Mouse (Mus musculus) layer of hippocampus, adult 2 months (tissue): ENCODE results near the gene Slc10a6. TPM values are rescaled to one million over a fixed set of nuclear protein-coding genes. Genes with fewer than 3 reads are reported as not detected.

Experiments
- DNase-seq, 2 experiments: peaks; one replicate each; pipeline ENCODE4 v3.0.0; 2022; ENCODE audit warnings: low spot score in 2 of 2
- H3K27ac ChIP-seq: fragments of 200-600 bp; 2 replicates; pipeline ENCODE4 v1.8.1; 2022
- H3K4me3 ChIP-seq: fragments of 200-600 bp; 2 replicates; pipeline ENCODE4 v1.8.1; 2022; ENCODE audit warnings: mild to moderate bottlenecking
- CTCF ChIP-seq: fragments of 200-600 bp; conservative IDR thresholded peaks from 2 replicates; pipeline ENCODE4 v1.8.1; 2022; ENCODE audit warnings: antibody characterized with exemption, mild to moderate bottlenecking, moderate library complexity
- long read RNA-seq, 2 experiments: library from polyadenylated mRNA; stranded (forward); transcript quantifications; one replicate each; pipeline ENCODE4 v2.0.0; 2021; ENCODE audit warnings: borderline mapping rate in 2 of 2
- total RNA-seq, 2 experiments: library from RNA; stranded (reverse); gene quantifications; 2 replicates each; pipeline ENCODE4 v1.2.3; 2021

The Slc10a6 gene
- total RNA-seq, result under 1 TPM in 1 of 2 experiments, not detected in 1; 0.18 TPM
- long read RNA-seq, experiment 1, result 0 reads
- long read RNA-seq, experiment 2, partial matches to known transcripts, result 0 of 1 reads
- long read RNA-seq, experiment 2, other reads (novel, unspliced or antisense), result 1 of 1 reads

GRCm38 (mm10) chr5:103629111-103629764 is at the start of gene Slc10a6:
Gene Slc10a6, minus strand, starts transcription at chr5:103629403.
- no peak for TF ChIP-seq CTCF
- peak; percentile 49 to 73 for DNase-seq
- Histone ChIP-seq H3K27ac (no peak within 1 kb of the TSS), H3K4me3 (peak within 1 kb of the TSS; percentile 10; the same call in 1 of the 2 replicates)

GRCm38 (mm10) chr5:103678974-103679373 is 49.8 kb upstream of the Slc10a6 start:
- TF ChIP-seq CTCF, result no peak
- no peak for DNase-seq
- H3K27ac ChIP-seq, result no peak overlapping the region
- no peak overlapping the region for H3K4me3 ChIP-seq

- Histone ChIP-seq H3K27ac (no peak overlapping the region), H3K4me3 (no peak overlapping the region)
- DNase-seq, result no peak
- no peak for TF ChIP-seq CTCF
Measured at GRCm38 (mm10) chr5:103677894-103678293, 48.7 kb upstream of the Slc10a6 start.

GRCm38 (mm10) chr5:103676289-103676881 is 47.2 kb upstream of the Slc10a6 start:
- Histone ChIP-seq H3K27ac (no peak overlapping the region), H3K4me3 (no peak overlapping the region)
- no peak for TF ChIP-seq CTCF
- no peak for DNase-seq

- no peak for DNase-seq
- TF ChIP-seq CTCF, result no peak
- Histone ChIP-seq H3K27ac (no peak overlapping the region), H3K4me3 (no peak overlapping the region)
Measured at GRCm38 (mm10) chr5:103674482-103674881, 45.3 kb upstream of the Slc10a6 start.

GRCm38 (mm10) chr5:103673611-103674010 is 44.4 kb upstream of the Slc10a6 start:
- TF ChIP-seq CTCF, result no peak
- no peak for DNase-seq
- H3K27ac ChIP-seq, result no peak overlapping the region
- no peak overlapping the region for H3K4me3 ChIP-seq

DNA sequence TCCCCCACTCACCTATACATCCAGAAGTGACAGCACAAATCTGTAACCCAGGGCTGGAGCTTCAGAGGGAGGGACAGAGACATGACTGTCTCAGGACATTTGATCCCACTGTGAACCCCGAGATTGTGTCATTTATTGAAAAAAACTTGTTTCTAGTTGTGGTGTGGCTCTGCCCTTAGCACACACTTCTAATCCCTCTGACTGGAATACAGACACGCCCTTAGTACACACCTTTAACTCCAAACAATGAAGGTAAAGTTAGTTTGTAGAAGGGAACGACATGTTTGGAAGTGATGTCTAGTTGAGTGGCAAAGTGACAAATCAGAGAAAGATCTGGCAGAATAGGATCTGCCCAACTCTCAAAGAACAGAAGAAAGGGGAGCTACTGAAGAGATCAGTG is 42.7 kb upstream of the Slc10a6 start:
- no peak for DNase-seq
- Histone ChIP-seq H3K27ac (no peak overlapping the region), H3K4me3 (no peak overlapping the region)
- no peak for TF ChIP-seq CTCF

DNA sequence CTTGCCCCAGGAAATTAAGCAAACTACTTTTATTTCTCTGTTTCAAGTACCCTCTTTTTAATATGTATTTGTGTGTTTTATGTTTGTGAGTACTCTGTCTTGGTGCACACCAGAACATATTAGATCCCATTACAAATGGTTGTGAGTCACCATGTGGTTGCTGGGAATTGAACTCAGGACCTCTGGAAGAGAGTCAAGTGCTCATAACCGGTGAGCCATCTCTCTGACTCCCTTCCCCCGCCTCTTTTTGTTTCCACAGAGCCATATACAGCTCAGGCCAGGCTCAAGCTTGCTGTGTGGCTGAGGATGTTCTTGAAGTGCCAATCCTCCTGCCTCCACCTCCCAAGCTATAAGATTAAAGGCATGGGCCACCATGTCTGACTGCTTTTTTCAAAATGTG is 36.7 kb upstream of the Slc10a6 start:
- DNase-seq, result no peak
- TF ChIP-seq CTCF, result no peak
- Histone ChIP-seq H3K4me3 (no peak overlapping the region), H3K27ac (no peak overlapping the region)

DNA sequence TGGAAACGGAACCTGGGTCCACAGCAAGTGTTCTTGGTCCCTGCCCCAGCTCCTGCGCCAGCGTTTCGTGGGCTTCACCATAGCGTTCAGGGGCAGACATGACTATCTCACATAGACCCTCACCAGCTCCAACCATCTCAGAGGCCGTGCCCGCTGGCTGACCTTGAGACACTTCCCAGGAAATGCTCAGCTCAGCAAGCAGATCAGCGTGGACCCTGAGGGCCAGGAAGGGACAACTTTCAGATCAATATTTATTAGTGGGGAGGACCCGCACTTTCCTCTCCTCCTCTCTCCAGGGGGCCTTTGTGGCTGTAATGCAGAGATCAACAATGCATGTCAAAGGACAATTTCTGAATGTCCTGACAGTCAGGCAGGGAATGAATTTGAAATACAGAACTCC is 35.7 kb upstream of the Slc10a6 start:
- Histone ChIP-seq H3K27ac (no peak overlapping the region), H3K4me3 (no peak overlapping the region)
- no peak for DNase-seq
- no peak for TF ChIP-seq CTCF

- TF ChIP-seq CTCF, result peak; percentile 84
- DNase-seq, result peak; percentile 26 to 47
- no peak overlapping the region for H3K27ac ChIP-seq
- no peak overlapping the region for H3K4me3 ChIP-seq
Measured at GRCm38 (mm10) chr5:103659571-103659970, 30.4 kb upstream of the Slc10a6 start.

GRCm38 (mm10) chr5:103658921-103659320 is 29.7 kb upstream of the Slc10a6 start:
- TF ChIP-seq CTCF, result peak; percentile 57
- H3K27ac ChIP-seq, result no peak overlapping the region; the same call in 1 of the 2 replicates
- no peak overlapping the region for H3K4me3 ChIP-seq
- no peak for DNase-seq

DNA sequence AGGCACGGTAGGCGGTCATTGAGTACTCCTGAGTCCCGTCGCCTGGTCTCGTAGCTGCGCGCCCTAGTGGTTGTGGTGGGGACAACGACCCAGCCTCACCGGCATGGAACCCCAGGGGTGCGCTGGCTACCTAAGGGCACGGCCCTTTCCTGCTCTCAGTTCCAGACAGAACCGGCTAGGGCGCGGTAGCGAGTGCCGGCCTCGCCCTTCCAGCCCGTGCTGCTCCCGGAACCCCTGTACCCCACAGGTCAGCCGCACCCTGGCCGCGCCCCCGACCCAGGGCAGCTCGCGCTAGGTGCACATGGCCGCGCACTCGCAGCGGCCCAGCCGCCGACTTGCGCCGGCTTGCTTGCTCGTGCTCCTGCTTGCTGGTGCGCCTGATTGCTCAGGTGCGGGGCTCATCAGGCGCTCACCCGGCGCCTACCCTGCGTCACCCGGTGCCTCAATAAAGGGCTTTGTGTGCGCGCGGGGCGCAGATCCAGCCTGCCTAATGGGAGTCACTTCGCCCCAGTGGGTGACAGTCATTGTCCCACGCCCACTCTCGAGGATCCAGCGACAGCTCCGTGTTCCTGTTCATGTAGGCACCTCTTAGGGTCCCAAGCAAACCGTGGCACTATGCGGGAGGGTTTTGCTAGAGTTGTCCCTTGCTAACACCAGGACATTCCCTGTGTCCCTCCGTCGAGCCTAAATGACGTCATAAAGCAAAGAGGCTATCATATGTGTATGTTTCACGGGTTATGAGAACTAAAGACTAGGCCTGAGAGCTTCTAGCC is 26.3 kb upstream of the Slc10a6 start, which contains the start of gene 1700016H13Rik:
1700016H13Rik (minus strand) TSS at position 665 of the 773 bp plus-strand sequence.
- peak in 1 of 2 experiments; percentile 64 for DNase-seq
- TF ChIP-seq CTCF, result peak; percentile 69
- Histone ChIP-seq H3K4me3 (peak within 1 kb of the TSS; percentile 64), H3K27ac (peak within 1 kb of the TSS; percentile 70; the same call in 1 of the 2 replicates)

DNA sequence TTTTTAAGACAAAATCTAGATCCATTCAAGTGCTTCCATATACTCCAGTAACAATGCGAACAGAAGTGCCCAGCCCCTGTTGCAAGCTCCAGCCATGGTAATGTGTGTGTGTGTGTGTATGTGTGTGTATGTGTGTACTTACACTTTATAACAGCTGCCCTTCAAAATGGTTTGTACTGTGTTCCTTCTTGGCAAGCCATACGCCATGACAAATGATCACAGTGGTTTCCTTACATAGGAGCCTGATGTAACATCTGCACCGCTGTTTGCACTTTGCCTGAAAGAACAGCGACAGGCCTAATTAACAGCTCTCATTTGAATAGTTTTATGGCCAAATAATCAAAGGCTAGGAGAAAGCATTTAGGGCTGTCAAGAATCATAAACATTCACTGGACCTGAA is 25.6 kb upstream of the Slc10a6 start:
- H3K27ac ChIP-seq, result no peak overlapping the region
- DNase-seq, result no peak
- TF ChIP-seq CTCF, result no peak
- H3K4me3 ChIP-seq, result no peak overlapping the region
